Mouse (Mus musculus) limb, embryonic 12.5 days (tissue): ENCODE results near the gene Trpm1. TPM values are rescaled to one million over a fixed set of nuclear protein-coding genes. Genes with fewer than 3 reads are reported as not detected.

Source experiments
- ATAC-seq: fragments of 200-750 bp; cut with Nextera tagmentation; 2 replicates; pipeline ENCODE4 v1.8.0; 2017; ENCODE audit warnings: low read depth, moderate TSS enrichment; ENCODE audit not compliant: insufficient number of reproducible peaks, insufficient read depth, low FRiP score, low TSS enrichment
- H3K27ac ChIP-seq: fragments of 300-500 bp; sonication (generic); 2 replicates; pipeline ENCODE4 v1.5.1; 2016; ENCODE audit warnings: mild to moderate bottlenecking, moderate library complexity
- H3K27me3 ChIP-seq: fragments of 300-500 bp; sonication (generic); 2 replicates; pipeline ENCODE4 v1.6.1; 2016; ENCODE audit warnings: mild to moderate bottlenecking, moderate library complexity
- H3K36me3 ChIP-seq: fragments of 300-500 bp; sonication (generic); 2 replicates; pipeline ENCODE4 v1.6.1; 2016; ENCODE audit warnings: mild to moderate bottlenecking, moderate library complexity
- H3K4me1 ChIP-seq: fragments of 300-500 bp; sonication (generic); replicated peaks from 2 replicates; pipeline ENCODE4 v1.6.1; 2016
- H3K4me2 ChIP-seq: fragments of 300-500 bp; sonication (generic); 2 replicates; pipeline ENCODE4 v1.6.1; 2016; ENCODE audit warnings: mild to moderate bottlenecking, moderate library complexity
- H3K4me3 ChIP-seq: fragments of 300-500 bp; sonication (generic); replicated peaks from 2 replicates; pipeline ENCODE4 v1.5.1; 2016; ENCODE audit warnings: mild to moderate bottlenecking
- H3K9ac ChIP-seq: fragments of 300-500 bp; sonication (generic); replicated peaks from 2 replicates; pipeline ENCODE4 v1.6.1; 2016; ENCODE audit warnings: mild to moderate bottlenecking, moderate library complexity
- H3K9me3 ChIP-seq: fragments of 300-500 bp; sonication (generic); 2 replicates; pipeline ENCODE4 v1.6.1; 2016; ENCODE audit warnings: mild to moderate bottlenecking, moderate library complexity
- WGBS: fragments of 180-500 bp; shearing (Covaris S2); methylation state at CpG from one replicate; pipeline ENCODE4 v1.1.7; 2016; 5-methylcytosine and 5-hydroxymethylcytosine counted together
- polyA plus RNA-seq: library from polyadenylated mRNA; unstranded; fragments of >200 nt; fragmentation: Nextera tagmentation; extraction: Ambion mirVana; gene quantifications from 2 replicates; pipeline ENCODE4 v1.2.1, GENCODE M21; 2016

Trpm1 gene
- polyA plus RNA-seq, 1 experiment from 2014 or later: 0.68 TPM

DNA sequence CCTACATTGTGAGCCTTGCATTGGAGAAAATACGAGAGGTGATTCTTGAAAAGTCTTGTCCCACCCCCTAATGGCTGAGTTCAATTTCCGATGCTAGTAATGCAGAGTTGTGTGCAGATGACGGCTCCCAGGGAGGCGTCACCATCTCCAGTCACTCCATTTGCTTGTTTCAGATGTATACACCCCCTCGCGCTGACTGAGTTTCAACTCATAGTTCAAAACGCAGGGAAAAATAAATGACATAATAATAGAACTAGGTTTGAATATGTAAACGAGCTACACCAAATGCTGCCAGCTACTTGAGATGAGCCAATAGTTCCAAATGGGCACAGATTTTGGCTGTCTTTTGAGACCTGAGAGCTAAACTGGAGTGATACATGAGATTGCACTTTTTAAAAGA lies 84.1 kb downstream of the Trpm1 start:
- no peaks in the 10 kb centered on the region for H3K9me3 ChIP-seq
- ATAC-seq: no peak
- no peak overlapping the region for H3K4me3 ChIP-seq
- peaks cover 12% of the 10 kb centered on the region; the same call in 1 of the 2 replicates for H3K27me3 ChIP-seq
- no peak overlapping the region for H3K9ac ChIP-seq
- H3K36me3 ChIP-seq: no peaks in the 10 kb centered on the region
- no peak overlapping the region for H3K4me2 ChIP-seq
- WGBS: 87% methylated on average over 8 of the region's 8 CpGs
- H3K4me1 ChIP-seq: peaks cover 9% of the 10 kb centered on the region; the same call in 1 of the 2 replicates
- H3K27ac ChIP-seq: no peak overlapping the region

DNA sequence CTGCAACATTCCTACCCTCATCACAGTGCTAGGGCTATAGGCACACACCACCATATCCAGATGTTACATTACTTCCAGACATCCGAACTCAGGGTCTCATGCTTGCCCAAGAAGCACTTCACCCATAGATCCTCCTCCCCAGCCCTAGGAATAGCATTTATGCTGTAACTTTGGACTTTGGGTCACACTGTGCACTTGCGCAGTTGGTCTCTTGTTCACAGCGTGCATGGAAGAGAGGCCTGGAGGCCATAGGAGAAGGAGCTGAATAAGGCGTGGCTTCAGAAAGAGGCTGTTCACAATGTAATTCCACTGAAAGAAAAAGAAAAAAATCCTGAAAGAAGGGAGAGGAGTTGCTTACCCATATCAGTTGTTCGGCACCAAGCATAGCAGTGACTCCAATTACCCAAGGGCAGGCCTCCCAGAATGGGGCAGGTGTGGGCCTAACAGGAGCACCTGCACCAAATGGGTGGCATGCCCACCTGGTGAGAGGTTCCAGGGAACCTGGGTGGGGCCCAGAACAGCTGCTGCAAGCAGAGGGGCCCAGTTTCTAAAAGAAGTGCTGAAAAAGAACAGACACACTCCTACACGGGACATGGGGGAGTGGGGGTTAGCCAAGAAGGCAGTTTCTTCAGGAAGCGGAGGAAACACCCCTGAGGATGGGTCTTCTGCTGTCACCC lies 84.9 kb downstream of the Trpm1 start:
- H3K36me3 ChIP-seq: no peaks in the 10 kb centered on the region
- H3K4me3 ChIP-seq: no peak overlapping the region
- H3K4me1 ChIP-seq: peaks cover 9% of the 10 kb centered on the region; the same call in 1 of the 2 replicates
- no peak overlapping the region for H3K27ac ChIP-seq
- H3K9ac ChIP-seq: no peak overlapping the region
- peaks cover 14% of the 10 kb centered on the region for H3K27me3 ChIP-seq
- no peak for ATAC-seq
- 87% methylated on average over 7 of the region's 7 CpGs for WGBS
- H3K9me3 ChIP-seq: no peaks in the 10 kb centered on the region
- H3K4me2 ChIP-seq: no peak overlapping the region

DNA sequence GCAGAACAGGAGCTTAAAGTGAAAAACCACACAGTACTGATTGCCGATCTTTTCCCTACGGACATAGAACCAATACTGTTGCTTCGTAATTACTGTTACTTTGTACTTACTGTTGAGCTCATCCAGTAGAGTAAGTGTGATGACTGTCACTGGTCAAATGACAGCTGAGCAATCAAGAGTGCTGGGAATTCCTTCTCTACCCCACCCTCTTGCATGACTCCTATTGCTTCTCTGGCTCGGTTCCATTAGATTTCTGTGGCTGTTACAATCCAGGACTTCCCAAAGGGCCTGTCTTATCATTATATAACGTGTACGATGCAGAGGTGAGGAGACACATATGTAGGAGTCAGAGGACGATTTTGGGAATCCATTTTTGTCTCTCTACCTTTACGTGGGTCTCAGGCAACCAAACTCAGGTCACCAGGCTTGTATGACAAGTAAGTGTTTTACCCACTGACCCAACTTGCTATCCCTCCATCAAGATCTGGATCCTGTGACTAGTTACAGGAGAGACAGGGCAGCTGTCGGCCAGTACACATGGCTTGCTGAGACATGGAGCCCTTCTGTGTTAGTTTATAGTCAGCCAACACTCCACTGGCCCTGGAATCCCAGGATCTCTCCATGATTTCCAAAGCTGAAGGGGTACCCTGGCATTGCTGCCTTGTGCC lies 85.6 kb downstream of the Trpm1 start:
- no peak overlapping the region for H3K4me2 ChIP-seq
- H3K36me3 ChIP-seq: no peaks in the 10 kb centered on the region
- peaks cover 14% of the 10 kb centered on the region for H3K27me3 ChIP-seq
- peaks cover 9% of the 10 kb centered on the region; the same call in 1 of the 2 replicates for H3K4me1 ChIP-seq
- 87% methylated on average over 9 of the region's 9 CpGs for WGBS
- ATAC-seq: no peak
- no peak overlapping the region for H3K9ac ChIP-seq
- H3K4me3 ChIP-seq: no peak overlapping the region
- no peaks in the 10 kb centered on the region for H3K9me3 ChIP-seq
- H3K27ac ChIP-seq: no peak overlapping the region

- Histone ChIP-seq H3K27me3 (peaks cover 14% of the 10 kb centered on the region), H3K27ac (no peak overlapping the region), H3K4me2 (no peak overlapping the region), H3K9ac (no peak overlapping the region), H3K36me3 (no peaks in the 10 kb centered on the region), H3K9me3 (no peaks in the 10 kb centered on the region), H3K4me3 (no peak overlapping the region), H3K4me1 (peaks cover 9% of the 10 kb centered on the region; the same call in 1 of the 2 replicates)
- ATAC-seq: no peak
- WGBS: 49% methylated on average over 4 of the region's 4 CpGs
Observed at GRCm38 (mm10) chr7:64239806-64240315, 86.2 kb downstream of the Trpm1 start.

- H3K4me1 ChIP-seq: peaks cover 9% of the 10 kb centered on the region; the same call in 1 of the 2 replicates
- H3K27me3 ChIP-seq: peaks cover 14% of the 10 kb centered on the region
- H3K9ac ChIP-seq: no peak overlapping the region
- WGBS: 54% methylated on average over 4 of the region's 4 CpGs
- no peaks in the 10 kb centered on the region for H3K9me3 ChIP-seq
- ATAC-seq: no peak
- H3K27ac ChIP-seq: no peak overlapping the region
- H3K4me2 ChIP-seq: no peak overlapping the region
- H3K36me3 ChIP-seq: no peaks in the 10 kb centered on the region
- H3K4me3 ChIP-seq: no peak overlapping the region
Observed at GRCm38 (mm10) chr7:64242424-64242823, 88.8 kb downstream of the Trpm1 start.

- H3K27me3 ChIP-seq: peaks cover 5% of the 10 kb centered on the region; the same call in 1 of the 2 replicates
- peaks cover 9% of the 10 kb centered on the region; the same call in 1 of the 2 replicates for H3K4me1 ChIP-seq
- H3K4me3 ChIP-seq: no peak overlapping the region
- no peaks in the 10 kb centered on the region for H3K36me3 ChIP-seq
- 74% methylated on average over 6 of the region's 6 CpGs for WGBS
- no peak for ATAC-seq
- no peaks in the 10 kb centered on the region for H3K9me3 ChIP-seq
- H3K9ac ChIP-seq: no peak overlapping the region
- no peak overlapping the region for H3K27ac ChIP-seq
- no peak overlapping the region for H3K4me2 ChIP-seq
Observed at GRCm38 (mm10) chr7:64244371-64244770, 90.7 kb downstream of the Trpm1 start.

GRCm38 (mm10) chr7:64246713-64247112 lies 93.1 kb downstream of the Trpm1 start:
- ATAC-seq: no peak

GRCm38 (mm10) chr7:64248352-64248751 lies 94.7 kb downstream of the Trpm1 start:
- Histone ChIP-seq H3K9ac (no peak overlapping the region), H3K4me2 (no peak overlapping the region), H3K4me3 (no peak overlapping the region), H3K27me3 (peaks cover under 1% of the 10 kb centered on the region; the same call in 1 of the 2 replicates), H3K27ac (no peak overlapping the region), H3K9me3 (no peaks in the 10 kb centered on the region), H3K4me1 (no peaks in the 10 kb centered on the region), H3K36me3 (no peaks in the 10 kb centered on the region)
- 62% methylated on average over 1 of the region's 1 CpGs for WGBS
- no peak for ATAC-seq

More at GRCm38 (mm10) chr7:64246713-64247112, 93.1 kb downstream of the Trpm1 start:
- Histone ChIP-seq H3K9me3 (no peaks in the 10 kb centered on the region), H3K4me1 (peaks cover 8% of the 10 kb centered on the region; the same call in 1 of the 2 replicates), H3K27me3 (peaks cover 3% of the 10 kb centered on the region; the same call in 1 of the 2 replicates), H3K4me3 (no peak overlapping the region), H3K36me3 (no peaks in the 10 kb centered on the region), H3K4me2 (no peak overlapping the region), H3K9ac (no peak overlapping the region), H3K27ac (no peak overlapping the region)
- WGBS: 80% methylated on average over 4 of the region's 4 CpGs

DNA sequence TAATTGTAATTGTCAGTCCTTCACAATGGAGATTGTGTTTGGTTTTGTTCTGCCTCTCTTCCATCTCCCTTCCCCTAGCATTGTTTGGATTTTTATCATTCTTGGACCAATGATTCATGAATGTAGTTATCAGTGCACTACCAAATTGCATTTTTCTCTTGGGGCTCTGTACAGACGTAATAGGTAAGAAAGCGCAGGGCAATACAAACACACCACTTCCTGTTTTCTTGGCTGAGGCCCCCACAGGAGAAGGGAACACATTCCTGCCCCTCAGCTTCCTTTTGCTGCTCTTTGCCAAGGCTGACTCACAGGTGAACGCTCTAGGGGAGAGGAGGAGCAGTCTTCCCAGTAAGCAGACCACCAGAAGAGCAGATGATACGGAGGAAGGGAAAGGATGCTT lies 96.1 kb downstream of the Trpm1 start:
- H3K27me3 ChIP-seq: no peaks in the 10 kb centered on the region
- H3K4me2 ChIP-seq: no peak overlapping the region
- no peaks in the 10 kb centered on the region for H3K36me3 ChIP-seq
- no peak overlapping the region for H3K27ac ChIP-seq
- no peaks in the 10 kb centered on the region for H3K4me1 ChIP-seq
- no peak overlapping the region for H3K9ac ChIP-seq
- no peak overlapping the region for H3K4me3 ChIP-seq
- H3K9me3 ChIP-seq: no peaks in the 10 kb centered on the region
- 58% methylated on average over 4 of the region's 4 CpGs for WGBS
- ATAC-seq: no peak

DNA sequence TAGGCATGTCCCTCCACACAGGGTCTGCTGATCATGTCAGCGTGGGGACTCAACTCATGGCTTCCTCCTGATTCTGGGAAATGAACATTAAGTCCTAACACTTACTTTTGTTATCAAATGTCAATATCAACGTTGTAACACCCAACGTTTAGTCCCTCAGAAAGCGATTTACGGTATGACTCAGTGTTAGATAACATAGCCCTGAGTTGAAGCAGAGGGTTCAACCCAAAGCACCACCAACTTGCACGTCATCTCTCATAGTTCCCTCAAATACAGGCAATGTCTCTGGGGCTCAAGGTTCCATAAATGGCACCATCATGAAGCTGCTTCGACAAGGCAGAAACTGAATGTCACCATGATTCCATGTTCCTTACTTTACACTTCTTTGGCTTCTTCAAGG lies 96.8 kb downstream of the Trpm1 start:
- Histone ChIP-seq H3K27ac (no peak overlapping the region), H3K9ac (no peak overlapping the region), H3K4me2 (no peak overlapping the region), H3K4me1 (no peaks in the 10 kb centered on the region), H3K36me3 (no peaks in the 10 kb centered on the region), H3K9me3 (no peaks in the 10 kb centered on the region), H3K4me3 (no peak overlapping the region), H3K27me3 (no peaks in the 10 kb centered on the region)
- WGBS: 87% methylated on average over 7 of the region's 7 CpGs
- ATAC-seq: no peak

DNA sequence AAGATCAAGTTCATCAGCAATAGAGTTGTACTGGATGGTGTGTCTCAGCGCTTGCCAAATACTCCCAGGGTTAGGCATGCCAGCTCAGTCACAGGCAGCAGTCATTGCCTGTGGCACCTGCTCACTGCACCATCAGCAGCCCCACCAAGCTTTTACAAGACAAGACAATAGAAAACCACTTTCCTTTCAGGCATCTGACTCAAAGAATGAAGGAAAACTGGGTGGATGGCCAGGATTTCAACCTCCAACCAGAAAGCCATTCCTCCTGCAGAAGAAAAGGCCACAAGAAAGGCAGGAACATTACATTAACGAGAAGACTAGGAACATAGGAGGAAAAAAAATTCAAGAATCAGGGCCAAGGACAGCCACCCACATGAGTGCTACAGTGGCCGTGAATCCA lies 100.1 kb downstream of the Trpm1 start:
- H3K27ac ChIP-seq: no peak overlapping the region
- H3K4me1 ChIP-seq: no peaks in the 10 kb centered on the region
- no peaks in the 10 kb centered on the region for H3K27me3 ChIP-seq
- no peak overlapping the region for H3K4me3 ChIP-seq
- no peak overlapping the region for H3K9ac ChIP-seq
- H3K36me3 ChIP-seq: no peaks in the 10 kb centered on the region
- no peak overlapping the region for H3K4me2 ChIP-seq
- 95% methylated on average over 3 of the region's 3 CpGs for WGBS
- no peaks in the 10 kb centered on the region for H3K9me3 ChIP-seq
- ATAC-seq: no peak
